Mouse (Mus musculus) erythroblast, embryonic 14.5 days (primary cell): Measurements from ENCODE around the gene Wnt11. TPM values are rescaled to one million over a fixed set of nuclear protein-coding genes. Genes with fewer than 3 reads are reported as not detected.

Experiments used
- H3K27me3 ChIP-seq: 2 replicates; pipeline ENCODE4 v1.6.1; 2012; ENCODE audit warnings: inconsistent platforms; ENCODE audit not compliant: control insufficient read depth
- H3K36me3 ChIP-seq: 2 replicates; pipeline ENCODE4 v1.6.1; 2012; ENCODE audit warnings: mild to moderate bottlenecking, inconsistent platforms; ENCODE audit not compliant: control insufficient read depth
- H3K4me1 ChIP-seq: 2 replicates; pipeline ENCODE4 v1.6.1; 2012; ENCODE audit warnings: inconsistent platforms; ENCODE audit not compliant: control insufficient read depth
- H3K4me3 ChIP-seq: replicated peaks from 2 replicates; pipeline ENCODE3; 2012; ENCODE audit warnings: moderate library complexity, mild to moderate bottlenecking, inconsistent platforms
- H3K9me3 ChIP-seq: 2 replicates; pipeline ENCODE4 v1.6.1; 2012; ENCODE audit warnings: low read length, inconsistent platforms, mixed read lengths; ENCODE audit not compliant: control insufficient read depth
- GATA1 ChIP-seq: IDR thresholded peaks from 2 replicates; pipeline ENCODE4 v1.6.1; 2012; ENCODE audit warnings: low read length, inconsistent platforms, mixed read lengths
- TAL1 ChIP-seq: IDR thresholded peaks from 3 replicates; pipeline ENCODE4 v1.6.1; 2012; ENCODE audit warnings: low read length, inconsistent platforms, mixed read lengths
- polyA plus RNA-seq: library from polyadenylated mRNA; stranded (reverse); fragments of >175 nt; gene quantifications from 2 replicates; pipeline ENCODE4 v1.2.3, GENCODE M21; 2012

Wnt11 gene
- polyA plus RNA-seq, 1 experiment = not detected

DNA sequence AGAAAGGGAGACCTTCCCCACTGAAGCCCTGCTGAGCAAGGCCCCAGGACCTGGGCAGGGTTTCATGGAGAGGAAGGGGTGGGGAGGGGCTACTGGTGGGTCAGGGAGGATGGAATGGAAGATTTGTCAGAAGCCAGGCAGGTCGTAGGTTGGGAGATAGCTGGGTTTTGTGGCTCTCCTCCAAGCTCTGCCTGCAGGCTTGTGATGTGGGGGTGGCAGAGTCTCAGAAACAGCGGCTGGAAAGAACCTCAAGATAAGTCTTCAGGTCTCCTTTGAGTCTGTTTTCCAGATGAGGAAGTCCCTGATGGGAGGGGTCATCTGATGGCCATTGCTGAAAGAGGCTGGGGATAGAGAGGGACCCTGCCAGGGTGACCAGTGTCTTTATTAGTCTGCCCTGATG, 20.5 kb downstream of the Wnt11 start:
- Histone ChIP-seq H3K9me3 (no peaks in the 10 kb centered on the region), H3K27me3 (no peaks in the 10 kb centered on the region), H3K36me3 (no peaks in the 10 kb centered on the region), H3K4me3 (no peak overlapping the region), H3K4me1 (peaks cover 2% of the 10 kb centered on the region)
- TF ChIP-seq GATA1 (no peak), TAL1 (no peak)

DNA sequence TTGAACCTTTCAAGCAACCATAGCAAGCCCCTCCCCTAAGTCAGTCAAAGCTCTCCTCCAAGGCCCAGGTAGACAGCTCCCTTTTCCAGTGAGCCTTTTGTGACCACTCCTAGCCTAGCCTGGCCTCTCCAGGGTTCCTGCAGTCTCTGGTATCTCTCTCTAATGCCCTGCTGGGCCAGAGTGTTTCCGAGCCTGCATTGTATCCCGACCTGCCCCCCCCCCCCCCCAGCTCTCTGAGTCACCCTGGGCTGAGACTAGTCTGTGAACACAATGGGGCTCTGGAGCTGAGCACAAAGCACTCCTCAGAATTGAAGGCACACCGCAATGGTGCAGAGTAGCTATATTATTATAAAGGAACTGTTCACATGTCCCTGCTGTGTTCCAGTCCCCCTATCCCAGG, 21.2 kb downstream of the Wnt11 start:
- Histone ChIP-seq H3K9me3 (no peaks in the 10 kb centered on the region), H3K4me3 (no peak overlapping the region), H3K36me3 (no peaks in the 10 kb centered on the region), H3K4me1 (no peaks in the 10 kb centered on the region), H3K27me3 (no peaks in the 10 kb centered on the region)
- TF ChIP-seq GATA1 (no peak), TAL1 (no peak)

DNA sequence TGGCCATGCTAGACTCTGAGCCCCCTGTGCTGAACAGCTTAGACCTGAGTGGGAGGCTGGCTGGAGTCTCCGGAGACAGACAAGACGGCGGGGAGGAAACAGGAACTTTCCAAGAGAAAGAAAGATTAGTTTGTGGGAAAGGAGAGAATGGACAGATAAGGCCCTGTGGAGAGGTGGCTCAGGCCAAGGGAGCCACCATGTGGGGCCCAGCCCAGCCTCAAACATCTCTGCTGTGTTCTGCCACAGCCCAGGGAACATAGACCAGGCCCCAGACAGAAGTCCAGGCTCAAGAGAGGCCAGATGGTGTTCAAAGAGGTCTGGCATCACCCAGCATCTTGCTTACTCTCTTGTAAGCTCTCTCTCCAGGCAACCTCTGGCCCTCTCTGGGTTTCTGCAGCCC, 22.2 kb downstream of the Wnt11 start:
- H3K36me3 ChIP-seq = no peaks in the 10 kb centered on the region
- no peaks in the 10 kb centered on the region for H3K27me3 ChIP-seq
- H3K9me3 ChIP-seq = no peaks in the 10 kb centered on the region
- no peak for TF ChIP-seq TAL1
- no peak for TF ChIP-seq GATA1
- no peak overlapping the region for H3K4me3 ChIP-seq
- no peaks in the 10 kb centered on the region for H3K4me1 ChIP-seq

DNA sequence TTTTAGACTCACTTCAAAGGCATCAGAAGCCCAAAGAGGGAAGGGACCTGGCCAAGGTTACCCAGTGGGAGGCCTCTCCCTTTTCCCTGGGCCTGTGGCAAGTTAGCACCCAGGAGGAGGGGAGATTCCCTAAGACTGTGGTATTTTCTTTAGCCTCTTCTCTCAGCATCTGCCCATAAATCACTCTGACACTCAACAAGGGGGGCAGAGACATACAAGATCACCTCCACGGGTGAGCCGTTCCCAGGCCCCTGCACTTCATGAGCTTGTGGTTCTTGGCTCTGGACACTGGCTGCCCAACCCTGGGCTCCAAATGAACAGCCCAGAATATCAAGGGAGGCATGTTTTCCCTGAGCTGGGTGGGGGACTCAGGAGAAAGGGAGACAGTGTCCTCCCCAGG, 26.1 kb downstream of the Wnt11 start:
- no peak overlapping the region for H3K4me3 ChIP-seq

DNA sequence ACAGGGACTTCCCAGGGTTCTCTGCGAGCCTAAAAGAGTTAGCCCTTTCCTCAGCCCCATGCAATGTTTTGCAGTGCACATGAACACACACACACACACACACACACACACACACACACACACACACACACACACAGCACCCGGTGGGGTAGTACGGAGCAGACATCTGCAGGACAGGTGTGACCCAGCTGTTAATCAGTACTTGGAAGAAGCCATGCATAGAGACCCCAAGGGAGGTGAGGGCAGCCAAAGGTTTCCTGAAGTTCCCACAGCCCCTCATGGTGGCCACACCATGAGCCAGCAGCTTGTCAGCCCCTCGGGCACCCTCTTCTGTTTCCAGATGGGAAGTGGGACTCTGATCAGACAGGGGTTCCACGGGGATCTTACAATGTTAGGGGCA, 28.1 kb downstream of the Wnt11 start:
- Histone ChIP-seq H3K36me3 (no peaks in the 10 kb centered on the region), H3K4me1 (no peaks in the 10 kb centered on the region), H3K27me3 (no peaks in the 10 kb centered on the region), H3K9me3 (no peaks in the 10 kb centered on the region), H3K4me3 (no peak overlapping the region)
- no peak for TF ChIP-seq GATA1
- no peak for TF ChIP-seq TAL1

More for the DNA sequence above, 26.1 kb downstream of the Wnt11 start:
- no peaks in the 10 kb centered on the region for H3K9me3 ChIP-seq
- H3K4me1 ChIP-seq = no peaks in the 10 kb centered on the region
- H3K27me3 ChIP-seq = no peaks in the 10 kb centered on the region
- TF ChIP-seq GATA1 (no peak), TAL1 (no peak)
- H3K36me3 ChIP-seq = no peaks in the 10 kb centered on the region

DNA sequence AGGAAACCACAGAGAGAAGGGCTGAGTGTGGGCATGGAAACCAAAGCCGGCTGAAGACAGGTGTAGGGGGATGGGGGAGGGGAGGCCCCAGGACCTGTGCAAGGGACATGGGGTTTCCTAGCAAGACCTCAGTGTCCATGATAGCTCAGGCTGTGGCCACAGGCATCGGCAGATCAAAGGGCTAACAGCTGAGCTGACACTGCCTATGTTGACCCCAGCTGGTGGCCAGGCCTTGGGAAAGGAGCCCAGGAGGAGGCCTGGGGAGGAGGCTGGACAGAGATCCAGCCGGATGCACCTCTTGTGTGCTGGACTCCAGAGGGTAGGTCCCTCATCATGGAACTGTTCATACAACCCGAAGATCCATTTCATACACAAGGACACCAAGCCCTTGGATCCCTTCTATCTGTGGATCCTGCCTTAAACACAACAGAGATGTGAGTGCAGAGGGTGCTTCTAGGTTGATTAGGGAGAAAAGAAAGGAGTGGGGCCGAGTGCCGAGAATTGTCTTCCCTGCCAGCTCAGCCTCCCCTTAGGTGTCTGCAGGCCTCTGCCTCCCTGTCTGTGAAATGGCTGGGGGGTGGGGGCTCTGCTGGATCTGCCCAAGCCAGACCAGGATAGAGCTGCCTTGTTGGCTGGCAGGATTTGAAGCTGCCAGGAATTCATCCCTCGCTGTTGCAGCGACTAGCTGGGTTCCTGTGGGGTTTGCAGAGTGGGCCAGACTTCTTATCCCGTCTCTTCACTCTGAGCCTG, 29.2 kb downstream of the Wnt11 start:
- no peaks in the 10 kb centered on the region for H3K36me3 ChIP-seq
- no peak for TF ChIP-seq GATA1
- no peak for TF ChIP-seq TAL1
- H3K4me3 ChIP-seq = no peak overlapping the region
- H3K27me3 ChIP-seq = no peaks in the 10 kb centered on the region
- no peaks in the 10 kb centered on the region for H3K4me1 ChIP-seq
- H3K9me3 ChIP-seq = no peaks in the 10 kb centered on the region

DNA sequence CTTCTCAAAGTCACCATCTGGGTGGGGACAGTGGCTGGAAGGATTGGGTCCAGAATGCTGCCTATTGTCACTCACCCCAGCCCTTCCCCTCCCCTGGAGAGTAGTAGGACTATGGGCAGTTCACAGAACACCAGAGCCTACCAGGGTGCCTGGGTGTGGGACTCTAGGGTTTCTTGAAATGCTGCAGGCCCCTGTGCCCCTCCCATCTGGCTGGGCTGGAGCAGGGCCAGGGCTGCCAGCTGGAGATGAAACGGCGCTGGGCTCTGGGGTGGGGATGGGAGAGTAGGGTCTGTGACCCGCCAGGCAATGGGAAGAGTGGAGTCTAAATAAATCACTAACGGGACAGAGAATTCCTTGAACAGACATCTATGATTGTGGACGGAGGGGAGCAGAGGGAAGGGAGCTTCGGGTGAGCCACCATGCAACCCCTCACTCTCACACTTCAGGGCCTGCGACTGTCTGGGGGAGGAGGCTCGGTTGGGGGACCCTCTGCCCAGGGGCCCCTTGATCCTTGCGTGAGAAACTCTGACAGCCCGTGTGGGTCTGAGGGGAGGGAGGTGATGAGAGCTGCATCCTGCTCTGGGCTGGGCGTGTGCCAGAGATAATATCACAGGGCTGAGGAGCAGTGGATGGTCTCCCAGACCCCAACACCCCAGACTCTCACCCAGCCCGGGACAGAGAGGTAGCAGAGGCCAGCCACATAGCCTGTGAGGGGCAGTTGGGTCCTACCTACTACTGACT, 32.3 kb downstream of the Wnt11 start:
- H3K27me3 ChIP-seq = no peaks in the 10 kb centered on the region

DNA sequence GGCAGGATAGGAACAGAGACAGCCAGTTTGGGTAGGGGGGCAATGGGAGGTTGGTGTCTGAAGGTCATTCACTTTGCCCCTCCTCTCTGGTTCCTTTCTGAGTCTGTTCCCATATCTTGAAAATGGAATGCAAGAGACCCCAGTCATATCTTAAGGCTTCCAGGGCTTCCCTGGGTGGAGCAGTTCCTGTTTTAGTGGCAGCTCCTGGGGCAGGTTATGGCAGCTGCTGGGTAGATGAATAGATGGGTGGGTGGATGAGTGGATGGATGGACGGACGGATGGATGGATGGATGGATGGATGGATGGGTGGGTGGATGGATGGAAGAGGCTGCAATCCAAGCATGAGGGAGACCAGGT, 32.9 kb downstream of the Wnt11 start:
- Histone ChIP-seq H3K27me3 (no peaks in the 10 kb centered on the region), H3K36me3 (no peaks in the 10 kb centered on the region), H3K4me3 (no peak overlapping the region), H3K9me3 (no peaks in the 10 kb centered on the region), H3K4me1 (no peaks in the 10 kb centered on the region)
- TF ChIP-seq TAL1 (no peak), GATA1 (no peak)

More for the DNA sequence above, 32.3 kb downstream of the Wnt11 start:
- no peaks in the 10 kb centered on the region for H3K4me1 ChIP-seq
- H3K9me3 ChIP-seq = no peaks in the 10 kb centered on the region
- no peaks in the 10 kb centered on the region for H3K36me3 ChIP-seq
- no peak overlapping the region for H3K4me3 ChIP-seq
- TF ChIP-seq GATA1 = no peak
- TF ChIP-seq TAL1 = no peak

DNA sequence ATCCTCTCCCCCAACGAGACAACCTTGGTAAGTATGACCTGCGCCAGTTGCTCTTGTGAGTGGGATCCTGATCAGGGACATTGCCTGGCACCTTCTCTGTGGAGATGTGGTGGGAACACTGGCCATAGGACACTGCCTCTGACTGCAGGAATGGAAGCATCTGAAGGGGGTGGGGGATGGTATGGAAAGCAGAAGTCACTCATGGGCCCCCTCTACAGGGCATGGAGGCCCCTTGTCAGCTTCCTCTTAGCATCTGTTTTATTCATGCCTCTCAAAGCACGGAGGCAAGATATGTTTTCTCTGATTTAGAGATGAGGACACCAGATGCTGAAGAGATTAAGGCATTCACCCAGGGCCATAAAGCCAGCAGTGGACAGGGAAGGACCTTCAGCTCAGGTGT, 34.2 kb downstream of the Wnt11 start:
- H3K27me3 ChIP-seq = no peaks in the 10 kb centered on the region
- TF ChIP-seq GATA1 (no peak), TAL1 (no peak)
- no peaks in the 10 kb centered on the region for H3K36me3 ChIP-seq
- no peak overlapping the region for H3K4me3 ChIP-seq
- H3K4me1 ChIP-seq = no peaks in the 10 kb centered on the region
- no peaks in the 10 kb centered on the region for H3K9me3 ChIP-seq

DNA sequence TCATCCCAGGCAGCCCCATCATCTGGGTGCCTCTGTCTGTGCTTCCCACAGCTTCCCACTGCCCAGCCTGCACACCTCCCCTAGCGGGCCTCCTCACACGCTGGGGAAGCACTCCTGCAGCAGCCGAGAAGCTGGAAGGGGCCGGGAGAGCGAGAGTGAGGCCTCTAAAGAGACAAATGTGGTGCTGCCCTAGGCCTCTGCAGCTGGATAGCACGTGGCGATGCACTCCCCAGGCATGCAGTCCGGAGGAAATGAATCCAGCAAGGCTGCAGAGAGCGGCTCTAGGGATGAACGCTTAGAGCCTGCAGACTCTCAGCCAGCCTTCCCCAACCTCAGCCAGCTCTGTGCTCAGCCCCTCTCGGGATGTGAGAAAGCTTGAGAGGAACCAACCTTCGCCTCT, 35.9 kb downstream of the Wnt11 start:
- no peaks in the 10 kb centered on the region for H3K36me3 ChIP-seq
- TF ChIP-seq GATA1 (no peak), TAL1 (no peak)
- H3K9me3 ChIP-seq = no peaks in the 10 kb centered on the region
- no peaks in the 10 kb centered on the region for H3K27me3 ChIP-seq
- H3K4me3 ChIP-seq = no peak overlapping the region
- no peaks in the 10 kb centered on the region for H3K4me1 ChIP-seq
